Mouse (Mus musculus): ENCODE measurements around the gene Grm1. TPM values are rescaled to one million over a fixed set of nuclear protein-coding genes. Genes with fewer than 3 reads are reported as not detected.

Grm1 gene
- total RNA-seq, 1 experiment from 2014 or later = under 0.01 TPM

DNA sequence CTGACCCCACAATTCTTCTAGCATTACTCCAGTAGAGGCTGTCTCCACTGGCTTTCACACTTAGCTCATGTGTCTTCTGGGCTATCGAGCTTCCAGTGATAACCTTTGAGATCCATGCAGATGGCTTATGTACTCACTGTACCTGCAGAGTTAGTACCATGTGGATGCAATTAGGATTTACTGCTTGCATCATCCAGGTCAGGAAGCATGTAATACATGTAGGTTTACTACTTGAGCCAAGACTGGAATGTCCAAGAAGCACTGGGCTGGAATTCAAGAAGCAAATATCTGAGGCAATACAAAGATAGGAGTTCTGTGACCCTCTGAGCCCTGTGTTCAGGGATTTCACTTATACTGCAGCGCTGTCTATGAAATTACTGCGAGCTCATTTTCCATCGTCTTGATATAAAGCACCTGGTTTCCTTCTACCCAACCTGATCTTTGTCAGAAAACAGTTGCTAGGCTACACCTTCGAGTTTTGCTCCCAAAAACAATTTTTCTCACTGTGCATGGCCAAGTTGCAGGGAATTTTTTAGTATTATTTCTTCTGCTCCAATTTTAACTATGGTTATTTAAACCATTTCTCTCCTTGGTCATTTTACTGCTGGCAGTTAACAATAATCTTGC, 237.0 kb downstream of the Grm1 start:
- ATAC-seq (replicated peaks; ENCODE audit: low read depth, poor library complexity, severe bottlenecking) = no peak

DNA sequence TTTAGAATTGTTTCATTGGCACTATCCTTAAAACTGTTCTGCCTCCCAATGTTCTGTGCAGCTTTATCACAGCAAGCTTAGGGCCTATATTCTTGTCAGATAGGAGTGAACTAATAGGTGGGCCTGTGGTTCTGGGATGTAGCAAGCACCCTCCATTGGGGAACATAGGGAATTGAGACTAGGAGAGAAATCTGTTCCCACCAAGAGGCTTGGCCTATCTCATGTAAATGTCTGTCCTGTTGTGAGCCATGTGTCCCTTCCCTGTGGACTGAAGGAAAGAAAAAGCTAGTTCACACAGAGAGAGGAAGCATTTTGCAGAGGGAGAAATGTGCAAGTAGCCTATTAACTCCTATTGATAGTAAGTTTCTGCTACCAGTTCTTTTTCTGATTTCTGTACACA, 246.8 kb downstream of the Grm1 start:
- no peak for ATAC-seq (replicated peaks; ENCODE audit: low read depth, poor library complexity, severe bottlenecking)

- no peak for ATAC-seq (replicated peaks; ENCODE audit: low read depth, poor library complexity, severe bottlenecking)
Measured at GRCm38 (mm10) chr10:10834828-10835227, 247.3 kb downstream of the Grm1 start.

- ATAC-seq (replicated peaks; ENCODE audit: low read depth, poor library complexity, severe bottlenecking) = no peak
Measured at GRCm38 (mm10) chr10:10831141-10831540, 251.0 kb downstream of the Grm1 start.

DNA sequence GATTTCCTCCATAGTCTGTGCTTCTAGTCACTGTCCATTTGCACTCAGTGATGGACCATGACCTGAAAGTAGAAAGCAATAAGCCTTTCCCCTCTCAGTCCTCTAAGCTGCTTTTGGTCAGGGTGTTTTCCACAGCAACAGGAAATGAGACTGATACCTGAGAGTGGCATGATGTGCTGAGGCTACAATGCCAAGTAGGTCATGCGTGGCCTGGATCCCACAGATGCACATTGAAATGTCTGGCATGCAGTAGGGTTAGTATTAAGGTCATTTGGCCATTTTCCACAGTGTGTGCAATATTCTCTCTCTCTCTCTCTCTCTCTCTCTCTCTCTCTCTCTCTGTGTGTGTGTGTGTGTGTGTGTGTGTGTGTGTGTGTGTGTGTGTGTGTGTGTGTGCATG, 254.8 kb downstream of the Grm1 start:
- no peak for ATAC-seq (replicated peaks; ENCODE audit: low read depth, poor library complexity, severe bottlenecking)

- ATAC-seq (replicated peaks; ENCODE audit: low read depth, poor library complexity, severe bottlenecking) = no peak
Measured at GRCm38 (mm10) chr10:10818061-10818460, 264.1 kb downstream of the Grm1 start.

GRCm38 (mm10) chr10:10814631-10815216, 267.4 kb downstream of the Grm1 start:
- ATAC-seq (replicated peaks; ENCODE audit: low read depth, poor library complexity, severe bottlenecking) = no peak

- 0 out of 2 replicates have a peak, but pooled peaks have one; percentile 29 for ATAC-seq (replicated peaks; ENCODE audit: low read depth, poor library complexity, severe bottlenecking)
Measured at GRCm38 (mm10) chr10:10812750-10813711, 269.1 kb downstream of the Grm1 start.

DNA sequence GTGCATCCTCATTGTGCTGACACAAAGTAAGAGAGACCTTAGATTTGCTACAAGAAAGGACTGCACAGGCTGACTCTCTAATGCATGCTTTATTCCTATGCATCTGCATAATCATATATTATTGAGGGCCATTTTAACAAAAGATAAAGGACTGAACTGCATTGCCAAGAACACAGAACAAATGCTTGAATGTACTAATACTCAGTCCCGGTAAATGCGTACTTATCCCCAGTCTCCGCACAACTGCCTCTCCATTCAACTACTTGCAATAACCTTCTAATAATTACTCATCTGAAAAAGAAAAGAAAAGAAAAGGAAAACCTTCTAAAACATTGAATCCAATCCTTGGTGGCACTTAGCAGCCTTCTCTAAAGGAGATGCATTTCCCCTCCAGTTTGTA, 272.4 kb downstream of the Grm1 start:
- no peak for ATAC-seq (replicated peaks; ENCODE audit: low read depth, poor library complexity, severe bottlenecking)

DNA sequence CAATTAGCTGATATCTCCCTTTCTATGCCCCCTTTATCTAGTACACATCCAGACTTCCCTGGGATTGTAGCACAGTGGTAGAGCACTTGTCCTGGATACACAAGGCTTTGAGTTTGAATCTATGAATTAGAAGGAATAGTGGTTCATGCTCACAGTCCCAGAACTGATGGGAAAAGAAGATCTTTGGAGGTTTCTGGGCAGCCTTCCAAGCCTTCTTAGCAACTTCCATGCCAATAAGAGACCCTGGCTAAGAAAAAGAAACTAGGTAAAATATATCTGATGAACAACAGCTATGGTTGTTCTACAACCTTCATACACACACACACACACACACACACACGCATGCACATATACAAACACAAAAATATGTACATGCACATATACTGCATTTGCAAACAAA, 286.8 kb downstream of the Grm1 start:
- ATAC-seq (replicated peaks; ENCODE audit: low read depth, poor library complexity, severe bottlenecking) = no peak

DNA sequence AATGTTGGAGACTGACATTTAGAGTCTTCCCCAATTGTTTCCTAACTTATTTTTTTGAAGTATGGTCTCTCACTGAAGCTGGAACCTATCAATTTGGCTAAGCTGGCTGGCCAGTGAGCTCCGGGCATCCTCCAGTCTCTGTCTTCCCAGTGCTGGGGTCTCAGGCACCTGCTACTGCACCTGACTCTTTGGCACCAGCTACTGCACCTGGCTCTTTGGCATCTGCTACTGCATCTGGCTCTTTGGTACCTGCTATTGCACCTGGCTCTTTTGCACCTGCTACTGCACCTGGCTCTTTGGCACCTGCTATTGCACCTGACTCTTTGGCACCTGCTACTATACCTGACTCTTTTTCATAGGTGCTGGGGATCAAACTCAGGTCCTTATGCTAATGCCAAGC, 291.7 kb downstream of the Grm1 start:
- no peak for ATAC-seq (replicated peaks; ENCODE audit: low read depth, poor library complexity, severe bottlenecking)

DNA sequence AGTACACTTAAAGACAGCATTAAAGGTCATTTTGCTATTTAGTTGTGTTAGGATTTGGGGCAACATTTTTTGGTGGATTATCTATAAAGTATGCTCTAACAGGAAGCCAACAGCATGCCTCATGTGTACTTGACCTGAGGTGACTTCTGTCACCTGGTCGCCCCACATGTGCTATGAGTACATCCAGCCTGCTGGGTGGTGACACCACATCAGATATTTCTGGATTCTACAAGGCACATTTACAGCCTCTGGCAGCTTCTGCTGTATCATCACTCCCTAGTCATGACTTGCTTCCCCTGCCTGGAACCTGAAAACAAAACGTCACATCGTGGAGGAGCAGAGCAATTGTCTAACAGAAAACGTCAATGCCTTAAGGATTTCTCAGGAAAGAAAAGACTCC, 292.2 kb downstream of the Grm1 start:
- no peak for ATAC-seq (replicated peaks; ENCODE audit: low read depth, poor library complexity, severe bottlenecking)

- no peak for ATAC-seq (replicated peaks; ENCODE audit: low read depth, poor library complexity, severe bottlenecking)
Measured at GRCm38 (mm10) chr10:10787906-10788416, 294.2 kb downstream of the Grm1 start.

DNA sequence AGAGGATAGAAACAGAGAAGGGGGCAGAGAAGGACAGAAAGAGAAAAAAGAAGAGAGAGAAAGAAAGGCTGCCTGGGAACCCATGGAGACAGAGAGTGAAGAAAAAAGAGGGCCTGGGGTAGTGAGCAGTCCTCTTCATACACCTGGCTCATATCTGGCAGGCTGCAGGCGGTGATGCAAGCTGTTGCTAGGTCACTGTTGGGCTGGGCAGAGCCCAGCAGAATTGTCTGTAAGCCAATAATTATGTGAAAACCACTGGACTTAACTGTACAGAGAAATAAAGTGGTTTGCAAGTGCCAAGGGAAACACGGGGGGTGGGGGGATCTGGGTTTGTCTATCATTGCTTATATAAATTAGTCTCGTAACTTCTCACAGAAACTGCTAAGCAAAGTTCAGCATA, 297.0 kb downstream of the Grm1 start:
- ATAC-seq (replicated peaks; ENCODE audit: low read depth, poor library complexity, severe bottlenecking) = no peak

GRCm38 (mm10) chr10:10774827-10775226, 307.3 kb downstream of the Grm1 start:
- no peak for ATAC-seq (replicated peaks; ENCODE audit: low read depth, poor library complexity, severe bottlenecking)

DNA sequence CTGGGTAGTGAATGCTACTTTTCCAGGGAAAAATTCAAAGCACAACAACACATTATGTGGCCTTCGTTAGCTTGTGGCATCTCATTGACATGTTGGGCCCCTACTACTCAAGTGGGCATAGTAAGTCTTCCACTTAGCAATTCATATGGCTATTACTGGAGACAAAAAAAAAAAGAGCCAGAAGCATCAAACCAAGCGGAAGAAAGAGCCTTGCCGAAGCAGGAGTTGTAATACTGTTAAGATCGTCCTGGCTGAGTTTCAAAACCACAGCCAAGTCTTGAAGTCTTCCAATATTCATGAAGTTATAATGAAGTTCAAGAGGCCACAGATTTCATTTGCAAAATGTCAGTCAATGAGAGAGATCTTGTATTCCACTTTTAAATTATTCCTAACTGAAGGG, 319.1 kb downstream of the Grm1 start:
- ATAC-seq (replicated peaks; ENCODE audit: low read depth, poor library complexity, severe bottlenecking) = 0 out of 2 replicates have a peak, but pooled peaks have one; percentile 45

DNA sequence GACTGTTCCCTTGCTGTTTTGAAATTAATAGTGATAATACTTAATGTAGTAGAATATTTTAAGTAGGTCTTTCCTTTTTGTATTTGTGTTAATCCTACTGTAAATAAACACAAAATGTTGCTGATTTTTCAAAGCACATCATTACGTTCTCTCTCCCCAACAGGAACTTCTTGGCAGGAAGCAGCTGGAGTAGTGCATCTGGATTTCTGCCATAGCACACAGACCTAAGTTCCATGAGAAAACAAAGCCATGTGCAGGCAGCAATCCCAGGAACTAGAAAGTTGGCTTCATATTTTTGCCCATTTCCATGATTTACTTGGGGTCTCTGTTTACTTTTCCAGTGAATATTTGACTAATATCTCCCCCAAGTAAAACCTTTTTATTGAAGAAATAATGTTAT, 320.9 kb downstream of the Grm1 start:
- ATAC-seq (replicated peaks; ENCODE audit: low read depth, poor library complexity, severe bottlenecking) = no peak

- no peak for ATAC-seq (replicated peaks; ENCODE audit: low read depth, poor library complexity, severe bottlenecking)
Measured at GRCm38 (mm10) chr10:10760801-10761200, 321.4 kb downstream of the Grm1 start.

- ATAC-seq (replicated peaks; ENCODE audit: low read depth, poor library complexity, severe bottlenecking) = no peak
Measured at GRCm38 (mm10) chr10:10751033-10751432, 331.1 kb downstream of the Grm1 start.

GRCm38 (mm10) chr10:10744097-10744496, 338.1 kb downstream of the Grm1 start:
- ATAC-seq (replicated peaks; ENCODE audit: low read depth, poor library complexity, severe bottlenecking) = peak; percentile 75

GRCm38 (mm10) chr10:10742172-10742571, 340.0 kb downstream of the Grm1 start:
- ATAC-seq (replicated peaks; ENCODE audit: low read depth, poor library complexity, severe bottlenecking) = peak; percentile 62

All from common myeloid progenitor, adult 5-6 weeks (primary cell).